Mouse (Mus musculus) midbrain, embryonic 11.5 days (tissue): Measurements from ENCODE around the gene Elavl1. TPM values are rescaled to one million over a fixed set of nuclear protein-coding genes. Genes with fewer than 3 reads are reported as not detected.
"Not testable (repeated sequence)": the region's sequence is repeated elsewhere in the genome, so short reads cannot be mapped to it uniquely, and the experiment has no call there.

Experiments
- ATAC-seq: fragments of 200-750 bp; cut with Nextera tagmentation; 2 replicates; pipeline ENCODE4 v1.8.0; 2017; ENCODE audit warnings: moderate TSS enrichment, moderate library complexity; ENCODE audit not compliant: low FRiP score
- DNase-seq: peaks from one replicate; pipeline ENCODE4 v3.0.0; 2015; ENCODE audit warnings: low spot score; ENCODE audit errors: missing footprints
- H3K27ac ChIP-seq: fragments of 300-500 bp; sonication (generic); 2 replicates; pipeline ENCODE4 v1.5.1; 2014; ENCODE audit warnings: low read depth, low read length
- H3K27me3 ChIP-seq: fragments of 300-500 bp; sonication (generic); 2 replicates; pipeline ENCODE4 v1.6.1; 2014; ENCODE audit warnings: mild to moderate bottlenecking, low read length, moderate library complexity, mixed read lengths; ENCODE audit not compliant: control insufficient read depth, insufficient read depth
- H3K36me3 ChIP-seq: fragments of 300-500 bp; sonication (generic); 2 replicates; pipeline ENCODE4 v1.6.1; 2014; ENCODE audit warnings: mild to moderate bottlenecking, low read length, moderate library complexity, mixed read lengths; ENCODE audit not compliant: control insufficient read depth, insufficient read depth
- H3K4me1 ChIP-seq: fragments of 300-500 bp; sonication (generic); 2 replicates; pipeline ENCODE4 v1.6.1; 2014; ENCODE audit warnings: low read length; ENCODE audit not compliant: control insufficient read depth, insufficient read depth
- H3K4me2 ChIP-seq: fragments of 300-500 bp; sonication (generic); 2 replicates; pipeline ENCODE4 v1.6.1; 2014; ENCODE audit warnings: mild to moderate bottlenecking, moderate library complexity
- H3K4me3 ChIP-seq: fragments of 300-500 bp; sonication (generic); 2 replicates; pipeline ENCODE4 v1.5.1; 2014; ENCODE audit warnings: low read depth, low read length
- H3K9ac ChIP-seq: fragments of 300-500 bp; sonication (generic); 2 replicates; pipeline ENCODE4 v1.6.1; 2014; ENCODE audit warnings: low read length
- H3K9me3 ChIP-seq: fragments of 300-500 bp; sonication (generic); 2 replicates; pipeline ENCODE4 v1.6.1; 2016; ENCODE audit warnings: low read length; ENCODE audit not compliant: control insufficient read depth
- WGBS: fragments of 180-500 bp; shearing (Covaris S2); extraction: QIAGEN DNeasy Blood & Tissue Kit; methylation state at CpG from one replicate; pipeline ENCODE4 v1.1.7; 2014; 5-methylcytosine and 5-hydroxymethylcytosine counted together
- polyA plus RNA-seq: library from polyadenylated mRNA; unstranded; fragments of >200 nt; fragmentation: Nextera tagmentation; extraction: Ambion mirVana; gene quantifications from 2 replicates; pipeline ENCODE4 v1.2.1, GENCODE M21; 2014

Elavl1 gene
- polyA plus RNA-seq, 1 experiment from 2014 or later, result 369 TPM

DNA sequence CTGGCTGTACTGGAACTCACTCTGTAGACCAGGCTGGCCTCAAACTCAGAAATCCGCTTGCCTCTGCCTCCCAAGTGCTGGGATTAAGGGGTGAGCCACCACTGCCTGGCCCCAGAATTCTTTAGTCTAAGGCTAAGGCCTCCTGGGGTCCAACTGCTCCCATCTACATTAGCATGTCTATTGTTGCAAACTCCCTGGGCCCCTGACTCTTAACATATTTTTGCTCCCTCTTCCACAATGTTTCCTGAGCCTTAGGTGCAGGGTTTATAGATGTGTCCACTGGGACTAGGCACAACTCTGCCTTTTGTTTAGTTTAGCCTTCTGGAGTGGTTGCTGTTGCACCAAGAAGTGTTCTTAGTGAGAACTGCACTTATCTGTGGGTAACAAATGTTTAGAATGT is 29.3 kb upstream of the Elavl1 start:
- Histone ChIP-seq H3K27me3 (no peaks in the 10 kb centered on the region), H3K9me3 (no peaks in the 10 kb centered on the region), H3K4me1 (no peaks in the 10 kb centered on the region), H3K4me2 (no peak overlapping the region), H3K27ac (no peak overlapping the region), H3K9ac (no peak overlapping the region), H3K4me3 (no peak overlapping the region), H3K36me3 (no peaks in the 10 kb centered on the region)
- 62% methylated on average over 1 of the region's 1 CpGs for WGBS
- DNase-seq, result no peak
- no peak for ATAC-seq

- no peak for DNase-seq
- Histone ChIP-seq H3K27me3 (no peaks in the 10 kb centered on the region), H3K4me3 (no peak overlapping the region), H3K9ac (no peak overlapping the region), H3K27ac (no peak overlapping the region), H3K4me1 (no peaks in the 10 kb centered on the region), H3K9me3 (no peaks in the 10 kb centered on the region), H3K4me2 (no peak overlapping the region), H3K36me3 (no peaks in the 10 kb centered on the region)
- 81% methylated on average over 4 of the region's 4 CpGs for WGBS
- no peak for ATAC-seq
These were observed 28.5 kb upstream of the Elavl1 start for GRCm38 (mm10) chr8:4353741-4354140.

GRCm38 (mm10) chr8:4352562-4352961 is 27.3 kb upstream of the Elavl1 start:
- not testable (repeated sequence) for H3K9ac ChIP-seq, ATAC-seq, H3K4me3 ChIP-seq, H3K9me3 ChIP-seq, DNase-seq, H3K4me1 ChIP-seq, H3K4me2 ChIP-seq, H3K36me3 ChIP-seq, H3K27ac ChIP-seq, H3K27me3 ChIP-seq
- 89% methylated on average over 5 of the region's 6 CpGs for WGBS

- WGBS, result 92% methylated on average over 3 of the region's 3 CpGs
These were observed 25.4 kb upstream of the Elavl1 start for GRCm38 (mm10) chr8:4350618-4351017.

GRCm38 (mm10) chr8:4349335-4349734 is 24.1 kb upstream of the Elavl1 start:
- Histone ChIP-seq H3K36me3 (no peaks in the 10 kb centered on the region), H3K9me3 (no peaks in the 10 kb centered on the region), H3K4me1 (no peaks in the 10 kb centered on the region), H3K27ac (no peak overlapping the region), H3K4me2 (no peak overlapping the region), H3K4me3 (no peak overlapping the region), H3K9ac (no peak overlapping the region), H3K27me3 (no peaks in the 10 kb centered on the region)
- 82% methylated on average over 1 of the region's 1 CpGs for WGBS
- no peak for DNase-seq
- no peak for ATAC-seq

More at GRCm38 (mm10) chr8:4350618-4351017, 25.4 kb upstream of the Elavl1 start:
- DNase-seq (no peak), ATAC-seq (no peak)
- H3K9ac ChIP-seq, result no peak overlapping the region
- no peaks in the 10 kb centered on the region for H3K27me3 ChIP-seq
- no peak overlapping the region for H3K4me2 ChIP-seq
- no peak overlapping the region for H3K27ac ChIP-seq
- no peaks in the 10 kb centered on the region for H3K9me3 ChIP-seq
- no peaks in the 10 kb centered on the region for H3K4me1 ChIP-seq
- no peaks in the 10 kb centered on the region for H3K36me3 ChIP-seq
- no peak overlapping the region for H3K4me3 ChIP-seq

DNA sequence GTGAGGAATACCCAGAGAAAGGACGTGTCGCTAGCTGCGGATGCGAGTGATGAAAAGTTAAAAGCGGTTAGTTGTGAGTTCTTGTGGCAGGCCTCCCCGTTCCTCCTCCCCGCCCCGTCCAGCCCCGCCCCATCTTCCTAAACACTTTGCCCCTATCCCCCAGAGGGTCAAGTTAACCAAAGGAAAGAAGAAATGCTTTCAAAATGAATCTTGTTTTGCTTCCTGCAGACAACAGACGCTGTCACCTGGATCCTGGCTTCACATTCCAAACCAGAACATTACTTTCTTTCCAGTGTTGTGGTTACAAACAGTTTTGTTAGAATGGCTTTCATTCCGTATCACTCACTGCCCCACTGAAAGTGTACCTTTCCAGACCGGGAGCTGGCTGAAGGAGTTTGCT is 23.1 kb upstream of the Elavl1 start:
- H3K9ac ChIP-seq, result no peak overlapping the region

DNA sequence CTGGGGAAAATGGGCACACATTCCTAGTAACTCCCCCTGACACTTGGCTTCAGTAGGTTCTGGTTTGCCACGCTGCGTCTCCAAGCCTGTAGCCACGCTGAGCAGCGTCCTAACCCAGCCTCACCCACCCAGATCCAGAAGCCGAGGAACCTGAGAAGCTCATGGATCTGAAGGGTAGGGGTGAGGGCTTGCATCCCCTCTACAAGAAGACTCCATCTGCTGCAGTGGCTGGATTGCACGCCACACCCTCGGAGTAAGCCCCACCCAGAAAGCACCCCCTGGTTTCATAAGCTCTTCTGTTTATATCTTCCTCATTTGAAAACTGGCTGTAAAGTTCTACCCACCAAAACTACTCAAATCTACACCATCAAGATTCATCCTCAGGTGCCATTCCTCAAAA is 22.4 kb upstream of the Elavl1 start:
- no peak overlapping the region for H3K27ac ChIP-seq
- WGBS, result 75% methylated on average over 7 of the region's 7 CpGs
- no peak overlapping the region for H3K4me3 ChIP-seq
- H3K9ac ChIP-seq, result no peak overlapping the region
- no peak overlapping the region for H3K4me2 ChIP-seq
- H3K36me3 ChIP-seq, result no peaks in the 10 kb centered on the region
- ATAC-seq (no peak), DNase-seq (no peak)
- no peaks in the 10 kb centered on the region for H3K27me3 ChIP-seq
- no peaks in the 10 kb centered on the region for H3K4me1 ChIP-seq
- no peaks in the 10 kb centered on the region for H3K9me3 ChIP-seq

More for the DNA sequence above, 23.1 kb upstream of the Elavl1 start:
- Histone ChIP-seq H3K9me3 (no peaks in the 10 kb centered on the region), H3K4me1 (no peaks in the 10 kb centered on the region), H3K27me3 (no peaks in the 10 kb centered on the region), H3K4me2 (no peak overlapping the region), H3K27ac (no peak overlapping the region), H3K4me3 (no peak overlapping the region), H3K36me3 (no peaks in the 10 kb centered on the region)
- ATAC-seq, result no peak
- DNase-seq, result no peak
- WGBS, result 41% methylated on average over 12 of the region's 12 CpGs

GRCm38 (mm10) chr8:4340207-4340606 is 15.0 kb upstream of the Elavl1 start:
- Histone ChIP-seq H3K4me1 (no peaks in the 10 kb centered on the region), H3K4me3 (no peak overlapping the region), H3K4me2 (no peak overlapping the region), H3K27me3 (no peaks in the 10 kb centered on the region), H3K36me3 (peaks cover 4% of the 10 kb centered on the region; the same call in 1 of the 2 replicates), H3K9me3 (no peaks in the 10 kb centered on the region), H3K27ac (no peak overlapping the region), H3K9ac (no peak overlapping the region)
- WGBS, result 87% methylated on average over 3 of the region's 3 CpGs
- DNase-seq (no peak), ATAC-seq (no peak)

DNA sequence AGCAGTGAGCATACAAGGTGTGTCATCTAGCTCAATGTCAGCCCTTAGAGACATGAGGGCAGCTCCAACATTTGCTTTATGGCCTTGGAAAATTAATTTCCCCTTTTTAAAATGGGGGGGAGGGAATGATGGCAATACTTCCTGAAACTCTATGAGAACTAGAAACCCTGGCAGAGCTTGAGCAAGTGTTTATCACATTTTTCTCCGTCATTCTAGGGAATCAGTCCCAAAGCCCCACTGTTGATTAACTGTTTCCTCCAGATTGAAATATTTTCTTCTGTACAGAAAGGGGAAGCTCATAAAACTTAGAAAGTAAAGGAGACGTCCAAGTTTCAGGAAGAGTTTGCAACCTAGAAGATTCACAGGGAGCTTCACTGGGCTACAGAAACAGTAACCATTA is 10.5 kb upstream of the Elavl1 start:
- Histone ChIP-seq H3K4me3 (no peak overlapping the region), H3K4me1 (no peaks in the 10 kb centered on the region), H3K9ac (no peak overlapping the region), H3K36me3 (peaks cover 14% of the 10 kb centered on the region; the same call in 1 of the 2 replicates), H3K27me3 (no peaks in the 10 kb centered on the region), H3K9me3 (no peaks in the 10 kb centered on the region), H3K4me2 (no peak overlapping the region), H3K27ac (no peak overlapping the region)
- no peak for DNase-seq
- ATAC-seq, result no peak
- WGBS, result 94% methylated on average over 2 of the region's 2 CpGs

DNA sequence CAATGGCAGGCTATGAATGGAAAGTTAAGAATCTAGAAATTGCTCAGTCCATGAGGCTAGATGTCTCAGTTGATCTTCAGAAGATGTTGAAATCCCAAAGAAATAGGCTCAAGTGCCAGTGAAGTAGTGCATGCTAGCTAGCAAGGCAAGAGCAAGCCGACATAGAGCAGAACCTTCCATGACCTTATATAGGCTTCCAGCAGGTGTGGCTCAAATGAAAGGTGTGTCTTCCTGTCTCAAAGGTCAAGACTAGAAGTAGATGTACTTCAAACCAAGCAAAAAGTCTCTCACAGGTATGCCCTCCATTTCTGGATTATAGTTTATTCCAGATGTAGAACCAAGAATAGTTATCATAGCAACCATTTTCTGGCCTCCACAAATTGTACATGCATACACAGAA is 8.8 kb upstream of the Elavl1 start:
- 100% methylated on average over 1 of the region's 1 CpGs for WGBS
- H3K9me3 ChIP-seq, result no peaks in the 10 kb centered on the region
- no peaks in the 10 kb centered on the region for H3K4me1 ChIP-seq
- no peak overlapping the region for H3K4me2 ChIP-seq
- peaks cover 17% of the 10 kb centered on the region; the same call in 1 of the 2 replicates for H3K36me3 ChIP-seq
- ATAC-seq (no peak), DNase-seq (no peak)
- no peak overlapping the region for H3K9ac ChIP-seq
- H3K4me3 ChIP-seq, result no peak overlapping the region
- no peaks in the 10 kb centered on the region for H3K27me3 ChIP-seq
- H3K27ac ChIP-seq, result no peak overlapping the region
